Comparison of ENCODE assay signal across 24 mouse cellular contexts in genomic region chr3:66592259-66592658, GRCm38 (mm10).
DNase-seq lines count a peak whose midpoint lies in the region; ATAC-seq and TF ChIP-seq lines count a peak whose summit lies in the region.
"Had no signal": no experiment of that assay in that cellular context is flagged by ENCODE, and none has a peak within 500 bp of the region (broad histone marks: within the 10 kb centered on the region; RNA-seq: fewer than 3 reads in every experiment).

No protein-coding gene starts in this region.

- no peak overlapping the region for H3K9ac ChIP-seq in heart, embryonic 16.5 days (ENCODE audit: low read length)
- no peak overlapping the region for H3K9ac ChIP-seq in neural tube, embryonic 11.5 days (ENCODE audit: low read length)
- H3K9ac ChIP-seq: embryonic facial prominence, embryonic 13.5 days; forebrain, embryonic 13.5 days; hindbrain, embryonic 12.5 days had no signal

- TF ChIP-seq POLR2A in thymus, adult 2 months (IDR thresholded peaks at IDR 0.05; ENCODE audit: control insufficient read depth, extremely low read depth, insufficient read depth, low read length, poor library complexity), result no peak

- ATAC-seq in heart, embryonic 16.5 days (replicated peaks; ENCODE audit: extremely low read depth, insufficient read depth, low FRiP score), result peak; percentile 73; the same call in 1 of the 2 replicates
- ATAC-seq in neural tube, embryonic 11.5 days (ENCODE audit: insufficient read depth, low FRiP score, low TSS enrichment), result peak; percentile 53; the same call in 1 of the 2 replicates
- ATAC-seq: activated CD4-positive, CD25-positive, alpha-beta regulatory T cell, adult 4 months; forebrain, embryonic 13.5 days; hindbrain, postnatal 0 days; Patski had no signal

- H3K27me3 ChIP-seq in heart, embryonic 16.5 days (ENCODE audit: control insufficient read depth, insufficient read depth, low read length), result no peaks in the 10 kb centered on the region
- H3K27me3 ChIP-seq in neural tube, embryonic 11.5 days (ENCODE audit: control insufficient read depth, insufficient read depth, low read length), result no peaks in the 10 kb centered on the region
- H3K27me3 ChIP-seq in thymus, adult 2 months (ENCODE audit: control insufficient read depth, insufficient read depth, low read length), result no peaks in the 10 kb centered on the region
- H3K27me3 ChIP-seq: embryonic facial prominence, embryonic 13.5 days; forebrain, embryonic 13.5 days had no signal

- intact Hi-C loops in heart, postnatal 25 days (cut with DNase I), result no loop called here

- no peak overlapping the region for H3K27ac ChIP-seq in heart, embryonic 16.5 days (ENCODE audit: low read length)
- H3K27ac ChIP-seq in neural tube, embryonic 11.5 days (ENCODE audit: low read depth, low read length), result no peak overlapping the region
- no peak overlapping the region for H3K27ac ChIP-seq in thymus, adult 2 months (ENCODE audit: control insufficient read depth, insufficient read depth, low read length)
- H3K27ac ChIP-seq: embryonic facial prominence, embryonic 13.5 days; forebrain, embryonic 13.5 days; gastrocnemius, adult 2 months; hindbrain, embryonic 12.5 days; hindbrain, postnatal 0 days had no signal

- no peak overlapping the region for H3K4me3 ChIP-seq in heart, embryonic 16.5 days (ENCODE audit: low read length)
- no peak overlapping the region for H3K4me3 ChIP-seq in neural tube, embryonic 11.5 days (ENCODE audit: low read depth, low read length)
- H3K4me3 ChIP-seq in thymus, adult 2 months (ENCODE audit: control insufficient read depth, insufficient read depth, low read length), result no peak overlapping the region
- H3K4me3 ChIP-seq: embryonic facial prominence, embryonic 13.5 days; forebrain, embryonic 13.5 days; gastrocnemius, adult 2 months; hindbrain, embryonic 12.5 days had no signal

- 0 out of 2 replicates have a peak, but pooled peaks cover 4% of the 10 kb centered on the region for H3K4me1 ChIP-seq in heart, embryonic 16.5 days (ENCODE audit: control insufficient read depth, insufficient read depth, low read length)
- H3K4me1 ChIP-seq in neural tube, embryonic 11.5 days (ENCODE audit: control insufficient read depth, insufficient read depth, low read length), result no peaks in the 10 kb centered on the region
- no peaks in the 10 kb centered on the region for H3K4me1 ChIP-seq in thymus, adult 2 months (replicated peaks; ENCODE audit: control insufficient read depth, insufficient read depth, low read length)
- H3K4me1 ChIP-seq: embryonic facial prominence, embryonic 13.5 days; forebrain, embryonic 13.5 days had no signal

- WGBS in heart, embryonic 16.5 days, result 18% methylated on average over 7 of the region's 7 CpGs
- WGBS in neural tube, embryonic 11.5 days, result 60% methylated on average over 7 of the region's 7 CpGs
- 79% methylated on average over 7 of the region's 7 CpGs for WGBS in thymus, adult 2 months

- no peaks in the 10 kb centered on the region for H3K9me3 ChIP-seq in heart, embryonic 16.5 days (replicated peaks; ENCODE audit: control insufficient read depth, low read length)
- H3K9me3 ChIP-seq in neural tube, embryonic 11.5 days (ENCODE audit: control insufficient read depth, low read length), result no peaks in the 10 kb centered on the region
- H3K9me3 ChIP-seq: embryonic facial prominence, embryonic 13.5 days; forebrain, embryonic 13.5 days; hindbrain, embryonic 12.5 days had no signal

- H3K4me2 ChIP-seq in heart, embryonic 16.5 days (ENCODE audit: low read depth, low read length), result no peak overlapping the region
- no peak overlapping the region for H3K4me2 ChIP-seq in neural tube, embryonic 11.5 days (ENCODE audit: low read depth)
- H3K4me2 ChIP-seq: embryonic facial prominence, embryonic 13.5 days; forebrain, embryonic 13.5 days; heart, embryonic 11.5 days; hindbrain, embryonic 12.5 days had no signal

- no peaks in the 10 kb centered on the region for H3K36me3 ChIP-seq in heart, embryonic 16.5 days (ENCODE audit: control insufficient read depth, insufficient read depth)
- no peaks in the 10 kb centered on the region for H3K36me3 ChIP-seq in neural tube, embryonic 11.5 days (ENCODE audit: control insufficient read depth, insufficient read depth, low read length)
- H3K36me3 ChIP-seq in thymus, adult 2 months (ENCODE audit: control insufficient read depth, insufficient read depth, low read length), result no peaks in the 10 kb centered on the region
- H3K36me3 ChIP-seq: embryonic facial prominence, embryonic 13.5 days; hindbrain, embryonic 12.5 days had no signal

- peak; percentile 15 for DNase-seq in embryo, embryonic 10.5 days (ENCODE audit: low spot score)
- DNase-seq in embryo, embryonic 9.5 days (ENCODE audit: extremely low spot score), result no peak
- no peak for DNase-seq in heart, postnatal 25 days (ENCODE audit: low spot score)
- no peak for DNase-seq in neural tube, embryonic 11.5 days (ENCODE audit: low spot score)
- no peak for DNase-seq in neural tube, embryonic 10.5 days (ENCODE audit: extremely low spot score, low spot score)
- no peak for DNase-seq in thymus, adult 2 months
- DNase-seq: adrenal gland, adult 2 months; adrenal gland, postnatal 25 days; cerebellum, adult 18-20 months; cerebellum, adult 9-11 months; cerebellum, postnatal 36 days; gastrocnemius, adult 2 months; gastrocnemius, postnatal 36 days; heart, adult 11 months; heart, postnatal 10 days; kidney, adult 2 months had no signal

- no peak for TF ChIP-seq CTCF in thymus, adult 2 months (IDR thresholded peaks at IDR 0.05; ENCODE audit: borderline replicate concordance, control insufficient read depth, extremely low read depth, insufficient read depth, low read length, poor library complexity)
